Mouse (Mus musculus): ENCODE results near the gene Drg1. TPM values are rescaled to one million over a fixed set of nuclear protein-coding genes. Genes with fewer than 3 reads are reported as not detected.
A peak's percentile ranks its signal among the peaks of the same experiment; 100 is the strongest.
"Not testable (repeated sequence)": the region's sequence is repeated elsewhere in the genome, so short reads cannot be mapped to it uniquely, and the experiment has no call there.

Drg1 gene
- total RNA-seq, 2 experiments from 2014 or later: 36.4 to 45.4 TPM

DNA sequence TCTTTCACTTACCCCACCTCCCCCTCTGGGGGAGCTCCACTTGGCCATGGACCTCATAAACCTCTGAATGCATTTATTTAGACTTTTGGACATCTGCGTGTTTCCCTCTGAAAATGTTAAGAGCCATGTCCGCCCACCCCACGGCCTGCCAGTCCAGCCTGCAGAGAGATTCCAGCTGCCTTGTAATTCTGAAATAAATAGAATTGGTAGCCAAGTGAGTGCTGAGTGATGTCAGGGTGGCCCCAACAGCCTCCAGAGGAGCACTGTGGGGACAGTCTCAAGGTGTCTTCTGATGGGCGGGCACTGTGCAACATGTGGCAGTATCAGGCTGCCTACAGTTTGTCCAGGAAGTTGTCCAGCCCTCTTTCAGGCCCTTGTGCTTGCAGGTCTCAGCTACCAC lies 116.7 kb downstream of the Drg1 start:
- intact Hi-C loops (cut with DNase I); DNase-seq: not testable (repeated sequence)

DNA sequence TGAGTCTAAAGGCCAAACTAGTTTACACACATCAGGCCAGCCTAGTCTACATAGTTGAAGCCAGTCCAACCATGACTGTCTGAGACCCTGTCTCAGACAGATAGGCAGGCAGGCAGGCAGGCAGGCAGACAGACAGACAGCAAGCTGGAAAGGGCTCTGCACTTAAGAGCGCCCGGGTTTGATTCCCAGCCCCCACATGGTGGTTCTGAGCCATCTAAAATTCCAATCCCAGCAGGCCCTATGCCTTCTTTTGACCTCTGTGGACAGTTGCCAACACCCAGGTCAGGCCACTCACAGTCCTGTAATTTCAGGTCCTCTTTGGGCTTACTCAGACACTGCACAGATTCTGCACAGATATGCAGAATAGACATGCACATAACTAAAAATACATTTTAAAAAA lies 119.4 kb downstream of the Drg1 start:
- intact Hi-C loops (cut with DNase I); DNase-seq: not testable (repeated sequence)

DNA sequence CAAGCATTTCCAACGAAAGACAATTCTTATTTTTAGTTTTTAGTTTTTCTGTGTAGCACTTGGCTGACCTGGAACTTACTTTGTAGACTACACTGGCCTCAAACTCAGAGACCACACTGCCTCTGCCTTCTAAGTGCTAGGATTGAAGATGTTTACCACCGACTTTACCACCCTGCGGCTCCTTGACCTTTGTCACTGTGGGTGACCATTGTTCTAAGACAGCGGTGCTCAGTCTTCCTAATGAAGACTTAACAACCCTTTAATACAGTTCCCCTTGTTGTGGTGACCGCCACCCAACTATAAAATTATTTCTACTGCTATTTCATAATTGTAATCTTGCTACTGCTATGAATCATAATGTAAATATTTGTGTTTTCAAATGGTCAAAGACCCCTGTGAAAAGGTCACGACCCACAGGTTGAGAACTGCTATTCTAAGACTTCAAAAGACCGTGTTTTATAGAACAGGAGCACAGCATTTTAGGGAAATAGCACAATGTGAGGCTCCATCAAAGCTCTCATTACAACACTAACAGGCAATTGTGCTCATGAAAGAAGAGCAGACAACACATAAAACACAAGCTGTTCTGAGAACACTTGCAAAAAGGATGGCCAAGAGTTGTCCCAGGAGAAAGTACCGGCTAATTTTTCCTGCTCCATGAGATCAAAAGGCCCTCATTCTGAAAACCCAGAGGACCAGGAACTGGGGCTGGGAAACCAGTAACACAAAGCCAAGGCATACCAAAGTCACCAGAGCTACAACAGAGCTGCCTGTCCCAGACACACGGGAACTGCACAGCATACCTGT lies 120.7 kb downstream of the Drg1 start:
- not testable (repeated sequence) for DNase-seq

DNA sequence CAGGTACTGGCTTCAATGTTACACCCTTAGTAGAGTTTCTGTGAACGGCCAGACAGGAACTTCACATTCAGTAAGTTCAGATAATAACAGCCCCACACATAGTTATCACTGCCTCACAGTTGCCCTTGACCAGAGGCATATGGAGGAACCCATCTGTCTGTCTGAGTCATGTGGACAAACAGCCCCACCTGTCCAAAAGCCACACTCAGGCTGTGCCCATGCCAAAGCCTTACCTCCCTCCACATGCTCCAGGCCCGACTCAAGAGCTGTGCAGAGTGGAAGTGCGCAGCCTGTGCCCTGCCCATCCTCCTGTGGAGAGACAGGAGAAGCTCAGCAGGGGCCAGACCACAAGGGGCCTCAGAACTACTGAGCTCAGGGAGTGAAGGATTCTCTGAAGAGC lies 122.2 kb downstream of the Drg1 start:
- DNase-seq; intact Hi-C loops (cut with DNase I): not testable (repeated sequence)

More for the DNA sequence above, 120.7 kb downstream of the Drg1 start:
- intact Hi-C loops (cut with DNase I): not testable (repeated sequence)

DNA sequence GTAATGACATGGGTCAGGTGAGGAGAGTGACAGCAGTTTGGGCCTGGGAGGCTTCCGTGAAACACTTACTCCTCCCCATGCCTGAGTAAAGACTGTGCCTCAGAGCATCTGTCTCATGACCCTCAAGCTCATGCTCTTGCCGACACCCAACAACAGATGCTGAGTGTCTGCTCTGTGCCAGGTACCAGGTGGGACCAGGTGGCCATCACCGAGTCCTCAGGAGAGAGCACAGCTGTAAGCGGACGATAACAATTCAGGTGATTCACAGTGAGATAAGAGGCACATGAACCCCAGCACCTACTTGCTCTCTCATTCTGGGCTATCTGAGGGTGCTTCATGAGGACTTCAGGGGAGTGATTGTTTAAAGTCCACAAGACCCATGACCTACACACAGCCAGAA lies 123.8 kb downstream of the Drg1 start:
- peak; percentile 82 to 96 for DNase-seq

DNA sequence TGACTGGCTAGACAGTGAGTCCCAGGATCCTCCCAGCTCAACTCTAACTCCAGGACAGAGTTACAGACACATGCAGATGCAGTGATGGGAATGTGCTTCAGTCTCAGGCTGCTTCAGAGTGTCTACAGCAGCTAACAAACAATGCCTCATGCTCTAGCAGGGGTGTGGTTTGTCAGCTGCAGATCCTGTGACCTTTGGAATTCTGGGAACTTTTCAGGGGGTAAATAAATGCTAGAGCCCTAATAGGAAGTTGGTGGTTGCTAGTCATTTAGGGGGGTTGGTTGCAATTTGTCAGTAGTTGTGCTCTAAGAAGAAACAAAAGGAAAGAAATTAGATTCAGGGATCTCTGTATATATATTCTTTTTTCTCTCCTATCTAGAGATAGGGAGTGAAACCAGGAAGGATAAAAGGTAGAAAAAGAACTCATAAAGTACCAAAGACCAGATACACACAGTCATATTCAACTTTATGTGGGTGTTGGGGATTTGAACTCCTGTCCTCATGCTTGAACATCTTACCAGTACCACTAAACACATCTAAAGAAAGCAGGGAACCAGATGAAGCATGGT lies 125.2 kb downstream of the Drg1 start:
- intact Hi-C loops (cut with DNase I): not testable (repeated sequence)

More for the DNA sequence above, 123.8 kb downstream of the Drg1 start:
- intact Hi-C loops (cut with DNase I): not testable (repeated sequence)

DNA sequence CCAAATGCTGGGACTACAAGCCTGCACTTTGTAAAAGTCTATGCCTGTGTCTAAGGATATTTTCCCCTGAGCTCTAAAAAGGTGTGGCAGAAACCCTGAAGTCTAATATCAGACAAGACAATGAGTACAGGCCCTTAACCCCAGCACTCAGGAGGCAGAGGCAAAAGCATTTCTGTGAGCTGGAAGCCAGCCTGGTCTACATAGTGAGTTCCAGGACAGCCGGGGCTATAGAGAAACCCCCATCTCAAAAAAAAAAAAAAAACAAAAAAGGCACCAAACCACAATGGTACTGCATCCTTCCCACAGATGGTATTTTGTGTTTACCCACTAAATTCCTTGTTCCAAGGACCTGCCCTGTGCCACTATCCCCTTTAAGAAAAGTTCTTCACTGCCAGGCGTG lies 127.9 kb downstream of the Drg1 start:
- intact Hi-C loops (cut with DNase I): not testable (repeated sequence)
- peak; percentile 36 to 64 for DNase-seq

More for the DNA sequence above, 125.2 kb downstream of the Drg1 start:
- not testable (repeated sequence) for DNase-seq

Other genes with a start within 250 kb of the Drg1 start
- gene Sfi1, start 73.0 kb downstream of the Drg1 start, total RNA-seq (2021): 1 to 10 TPM; 9.3 to 9.9 TPM
- 10 to 100 TPM; 26.6 to 27.9 TPM for gene Eif4enif1, start 64.0 kb downstream of the Drg1 start, total RNA-seq (2021)
- gene Patz1, start 22.5 kb upstream of the Drg1 start, total RNA-seq (2021): 10 to 100 TPM in 1 of 2 experiments, 1 to 10 TPM in 1; 8.3 to 19.4 TPM
- gene Pik3ip1, start 64.0 kb upstream of the Drg1 start, total RNA-seq (2021): 10 to 100 TPM; 21.2 to 25.0 TPM
- gene Limk2, start 142.8 kb upstream of the Drg1 start, total RNA-seq (2021): 10 to 100 TPM in 1 of 2 experiments, 1 to 10 TPM in 1; 9.8 to 11.9 TPM
- gene Rnf185, start 185.9 kb upstream of the Drg1 start, total RNA-seq (2021): 10 to 100 TPM; 15.1 to 16.1 TPM
- under 1 TPM in 1 of 2 experiments, not detected in 1; 0.10 TPM for gene Pla2g3, start 221.9 kb upstream of the Drg1 start, total RNA-seq (2021)
- 1 to 10 TPM; 3.4 to 4.1 TPM for gene Inpp5j, start 238.4 kb upstream of the Drg1 start, total RNA-seq (2021)
- 10 to 100 TPM; 13.2 to 14.9 TPM for gene Selenom, start 248.3 kb upstream of the Drg1 start, total RNA-seq (2021)